Mouse (Mus musculus): Measurements from ENCODE around the gene Dact2.
A peak's percentile ranks its signal among the peaks of the same experiment; 100 is the strongest.

Gene Dact2

GRCm38 (mm10) chr17:14207093-14207561 is 3.0 kb upstream of the Dact2 start:
- no peak for DNase-seq

GRCm38 (mm10) chr17:14206062-14206461 is 2.0 kb upstream of the Dact2 start:
- DNase-seq, result peak; percentile 24

- DNase-seq, result no peak
Observed at GRCm38 (mm10) chr17:14205236-14205635, 1.1 kb upstream of the Dact2 start.

- no peak for DNase-seq
Observed at GRCm38 (mm10) chr17:14203121-14203941, 773 bp downstream of the Dact2 start.

GRCm38 (mm10) chr17:14202291-14203030 is 1.6 kb downstream of the Dact2 start:
- no peak for DNase-seq

GRCm38 (mm10) chr17:14201281-14201787 is 2.8 kb downstream of the Dact2 start:
- no peak for DNase-seq

GRCm38 (mm10) chr17:14200206-14200605 is 3.9 kb downstream of the Dact2 start:
- no peak for DNase-seq

- no peak for DNase-seq
Observed at GRCm38 (mm10) chr17:14199621-14200020, 4.5 kb downstream of the Dact2 start.

GRCm38 (mm10) chr17:14192924-14193323 is 11.2 kb downstream of the Dact2 start:
- DNase-seq, result no peak

- DNase-seq, result no peak
Observed at GRCm38 (mm10) chr17:14192432-14192831, 11.7 kb downstream of the Dact2 start.

GRCm38 (mm10) chr17:14188455-14188854 is 15.6 kb downstream of the Dact2 start:
- DNase-seq, result no peak

- no peak for DNase-seq
Observed at GRCm38 (mm10) chr17:14187096-14187495, 17.0 kb downstream of the Dact2 start.

GRCm38 (mm10) chr17:14186176-14186575 is 17.9 kb downstream of the Dact2 start:
- DNase-seq, result no peak

- no peak for DNase-seq
Observed at GRCm38 (mm10) chr17:14184192-14184814, 19.8 kb downstream of the Dact2 start.

- DNase-seq, result no peak
Observed at GRCm38 (mm10) chr17:14183717-14184116, 20.4 kb downstream of the Dact2 start.

- no peak for DNase-seq
Observed at GRCm38 (mm10) chr17:14182860-14183259, 21.2 kb downstream of the Dact2 start.

GRCm38 (mm10) chr17:14178911-14179310 is 25.2 kb downstream of the Dact2 start:
- no peak for DNase-seq

GRCm38 (mm10) chr17:14178475-14178874 is 25.6 kb downstream of the Dact2 start:
- no peak for DNase-seq

- DNase-seq, result no peak
Observed at GRCm38 (mm10) chr17:14178049-14178448, 26.1 kb downstream of the Dact2 start.

GRCm38 (mm10) chr17:14177018-14177417 is 27.1 kb downstream of the Dact2 start:
- no peak for DNase-seq

GRCm38 (mm10) chr17:14175704-14176103 is 28.4 kb downstream of the Dact2 start:
- no peak for DNase-seq

GRCm38 (mm10) chr17:14175019-14175418 is 29.1 kb downstream of the Dact2 start:
- DNase-seq, result no peak

- DNase-seq, result no peak
Observed at GRCm38 (mm10) chr17:14174401-14174800, 29.7 kb downstream of the Dact2 start.
